Mouse (Mus musculus): Measurements from ENCODE around the gene Dlg4. TPM values are rescaled to one million over a fixed set of nuclear protein-coding genes. Genes with fewer than 3 reads are reported as not detected.

Dlg4 gene
- total and polyA plus RNA-seq, 3 experiments: 1.1 to 14.0 (median 12.1) TPM

Other genes starting within 250 kb of the Dlg4 start
Only the 20 nearest of the 37 such genes appear.
- not detected in 2 replicates for gene Tmem95, start 138.9 kb upstream of the Dlg4 start, total RNA-seq (2014; fragmentation: Nextera tagmentation)
- gene Tmem95, start 138.9 kb upstream of the Dlg4 start, total RNA-seq (2017): not detected in 2 replicates
- not detected in 2 replicates for gene Tmem95, start 138.9 kb upstream of the Dlg4 start, polyA plus RNA-seq (2012)
- gene Kctd11, start 135.5 kb upstream of the Dlg4 start, total RNA-seq (2014; fragmentation: Nextera tagmentation): 0.90 TPM in 1 of 2 replicates, not detected in the other
- gene Kctd11, start 135.5 kb upstream of the Dlg4 start, total RNA-seq (2017): 0.52 and 0.55 TPM in 2 replicates
- gene Kctd11, start 135.5 kb upstream of the Dlg4 start, polyA plus RNA-seq (2012): 0.34 and 0.39 TPM in 2 replicates
- gene Acap1, start 121.4 kb upstream of the Dlg4 start, total RNA-seq (2014; fragmentation: Nextera tagmentation): 94.6 and 98.7 TPM in 2 replicates
- gene Acap1, start 121.4 kb upstream of the Dlg4 start, total RNA-seq (2017): 103 and 118 TPM in 2 replicates
- gene Acap1, start 121.4 kb upstream of the Dlg4 start, polyA plus RNA-seq (2012): 184 and 216 TPM in 2 replicates
- 6.6 and 7.2 TPM in 2 replicates for gene 2810408A11Rik, start 116.0 kb upstream of the Dlg4 start, total RNA-seq (2014; fragmentation: Nextera tagmentation)
- gene 2810408A11Rik, start 116.0 kb upstream of the Dlg4 start, total RNA-seq (2017): 1.7 and 4.4 TPM in 2 replicates
- 0.62 and 1.2 TPM in 2 replicates for gene 2810408A11Rik, start 116.0 kb upstream of the Dlg4 start, polyA plus RNA-seq (2012)
- gene Neurl4, start 115.9 kb upstream of the Dlg4 start, total RNA-seq (2014; fragmentation: Nextera tagmentation): 25.7 and 39.6 TPM in 2 replicates
- 27.2 and 30.2 TPM in 2 replicates for gene Neurl4, start 115.9 kb upstream of the Dlg4 start, total RNA-seq (2017)
- gene Neurl4, start 115.9 kb upstream of the Dlg4 start, polyA plus RNA-seq (2012): 87.0 and 110 TPM in 2 replicates
- gene Gps2, start 103.1 kb upstream of the Dlg4 start, total RNA-seq (2014; fragmentation: Nextera tagmentation): 305 and 344 TPM in 2 replicates
- gene Gps2, start 103.1 kb upstream of the Dlg4 start, total RNA-seq (2017): 44.9 and 45.8 TPM in 2 replicates
- gene Gps2, start 103.1 kb upstream of the Dlg4 start, polyA plus RNA-seq (2012): 203 and 216 TPM in 2 replicates
- 1,285 and 1,536 TPM in 2 replicates for gene Eif5a, start 95.0 kb upstream of the Dlg4 start, total RNA-seq (2014; fragmentation: Nextera tagmentation)
- 763 and 764 TPM in 2 replicates for gene Eif5a, start 95.0 kb upstream of the Dlg4 start, total RNA-seq (2017)
- gene Eif5a, start 95.0 kb upstream of the Dlg4 start, polyA plus RNA-seq (2012): 2,879 and 2,909 TPM in 2 replicates
- 1.4 and 1.6 TPM in 2 replicates for gene Ybx2, start 81.1 kb upstream of the Dlg4 start, total RNA-seq (2014; fragmentation: Nextera tagmentation)
- 0.23 TPM in 1 of 2 replicates, not detected in the other for gene Ybx2, start 81.1 kb upstream of the Dlg4 start, total RNA-seq (2017)
- 0.04 TPM in 1 of 2 replicates, not detected in the other for gene Ybx2, start 81.1 kb upstream of the Dlg4 start, polyA plus RNA-seq (2012)
- 0.39 and 10.6 TPM in 2 replicates for gene Slc2a4, start 68.8 kb upstream of the Dlg4 start, total RNA-seq (2014; fragmentation: Nextera tagmentation)
- 0.06 and 0.16 TPM in 2 replicates for gene Slc2a4, start 68.8 kb upstream of the Dlg4 start, total RNA-seq (2017)
- 0.16 TPM in 1 of 2 replicates, not detected in the other for gene Slc2a4, start 68.8 kb upstream of the Dlg4 start, polyA plus RNA-seq (2012)
- gene Cldn7, start 52.2 kb upstream of the Dlg4 start, total RNA-seq (2014; fragmentation: Nextera tagmentation): not detected in 2 replicates
- not detected in 2 replicates for gene Cldn7, start 52.2 kb upstream of the Dlg4 start, total RNA-seq (2017)
- not detected in 2 replicates for gene Cldn7, start 52.2 kb upstream of the Dlg4 start, polyA plus RNA-seq (2012)
- gene Ctdnep1, start 35.8 kb upstream of the Dlg4 start, total RNA-seq (2014; fragmentation: Nextera tagmentation): 164 and 177 TPM in 2 replicates
- gene Ctdnep1, start 35.8 kb upstream of the Dlg4 start, total RNA-seq (2017): 36.2 and 37.4 TPM in 2 replicates
- 227 and 274 TPM in 2 replicates for gene Ctdnep1, start 35.8 kb upstream of the Dlg4 start, polyA plus RNA-seq (2012)
- 54.5 and 72.7 TPM in 2 replicates for gene Elp5, start 34.4 kb upstream of the Dlg4 start, total RNA-seq (2014; fragmentation: Nextera tagmentation)
- 69.9 and 84.5 TPM in 2 replicates for gene Elp5, start 34.4 kb upstream of the Dlg4 start, total RNA-seq (2017)
- gene Elp5, start 34.4 kb upstream of the Dlg4 start, polyA plus RNA-seq (2012): 10.3 and 10.4 TPM in 2 replicates
- 762 and 788 TPM in 2 replicates for gene Gabarap, start 25.8 kb upstream of the Dlg4 start, total RNA-seq (2014; fragmentation: Nextera tagmentation)
- gene Gabarap, start 25.8 kb upstream of the Dlg4 start, total RNA-seq (2017): 569 and 637 TPM in 2 replicates
- 265 and 345 TPM in 2 replicates for gene Gabarap, start 25.8 kb upstream of the Dlg4 start, polyA plus RNA-seq (2012)
- 47.0 and 56.4 TPM in 2 replicates for gene Phf23, start 21.2 kb upstream of the Dlg4 start, total RNA-seq (2014; fragmentation: Nextera tagmentation)
- gene Phf23, start 21.2 kb upstream of the Dlg4 start, total RNA-seq (2017): 84.0 and 84.4 TPM in 2 replicates
- 92.1 and 95.5 TPM in 2 replicates for gene Phf23, start 21.2 kb upstream of the Dlg4 start, polyA plus RNA-seq (2012)
- 32.7 and 39.8 TPM in 2 replicates for gene Dvl2, start 16.3 kb upstream of the Dlg4 start, total RNA-seq (2014; fragmentation: Nextera tagmentation)
- gene Dvl2, start 16.3 kb upstream of the Dlg4 start, total RNA-seq (2017): 44.8 and 49.6 TPM in 2 replicates
- gene Dvl2, start 16.3 kb upstream of the Dlg4 start, polyA plus RNA-seq (2012): 66.5 and 71.8 TPM in 2 replicates
- gene Acadvl, start 1.5 kb upstream of the Dlg4 start, total RNA-seq (2014; fragmentation: Nextera tagmentation): 16.3 and 21.7 TPM in 2 replicates
- 31.1 and 31.7 TPM in 2 replicates for gene Acadvl, start 1.5 kb upstream of the Dlg4 start, total RNA-seq (2017)
- 16.3 and 21.0 TPM in 2 replicates for gene Acadvl, start 1.5 kb upstream of the Dlg4 start, polyA plus RNA-seq (2012)
- gene Asgr1, start 37.1 kb downstream of the Dlg4 start, total RNA-seq (2014; fragmentation: Nextera tagmentation): not detected in 2 replicates
- gene Asgr1, start 37.1 kb downstream of the Dlg4 start, total RNA-seq (2017): not detected in 2 replicates
- gene Asgr1, start 37.1 kb downstream of the Dlg4 start, polyA plus RNA-seq (2012): not detected in 2 replicates
- not detected in 2 replicates for gene Asgr2, start 75.7 kb downstream of the Dlg4 start, total RNA-seq (2014; fragmentation: Nextera tagmentation)
- gene Asgr2, start 75.7 kb downstream of the Dlg4 start, total RNA-seq (2017): not detected in 2 replicates
- not detected in 2 replicates for gene Asgr2, start 75.7 kb downstream of the Dlg4 start, polyA plus RNA-seq (2012)
- gene Mgl2, start 113.4 kb downstream of the Dlg4 start, total RNA-seq (2014; fragmentation: Nextera tagmentation): not detected in 2 replicates
- gene Mgl2, start 113.4 kb downstream of the Dlg4 start, total RNA-seq (2017): 0.41 TPM in 1 of 2 replicates, not detected in the other
- not detected in 2 replicates for gene Mgl2, start 113.4 kb downstream of the Dlg4 start, polyA plus RNA-seq (2012)
- 26.3 and 36.3 TPM in 2 replicates for gene Clec10a, start 139.3 kb downstream of the Dlg4 start, total RNA-seq (2014; fragmentation: Nextera tagmentation)
- gene Clec10a, start 139.3 kb downstream of the Dlg4 start, total RNA-seq (2017): 89.8 and 103 TPM in 2 replicates
- gene Clec10a, start 139.3 kb downstream of the Dlg4 start, polyA plus RNA-seq (2012): 4.3 and 5.1 TPM in 2 replicates

All from G1E (cell line).